Mouse (Mus musculus) T-cell, adult 2 months (primary cell): Measurements from ENCODE around the gene Otud7b.
A peak's percentile ranks its signal among the peaks of the same experiment; 100 is the strongest.
"Not testable (repeated sequence)": the region's sequence is repeated elsewhere in the genome, so short reads cannot be mapped to it uniquely, and the experiment has no call there.

ENCODE experiments used
- DNase-seq: peaks from one replicate; pipeline ENCODE4 v3.0.0; 2022; ENCODE audit warnings: low spot score

Gene Otud7b

DNA sequence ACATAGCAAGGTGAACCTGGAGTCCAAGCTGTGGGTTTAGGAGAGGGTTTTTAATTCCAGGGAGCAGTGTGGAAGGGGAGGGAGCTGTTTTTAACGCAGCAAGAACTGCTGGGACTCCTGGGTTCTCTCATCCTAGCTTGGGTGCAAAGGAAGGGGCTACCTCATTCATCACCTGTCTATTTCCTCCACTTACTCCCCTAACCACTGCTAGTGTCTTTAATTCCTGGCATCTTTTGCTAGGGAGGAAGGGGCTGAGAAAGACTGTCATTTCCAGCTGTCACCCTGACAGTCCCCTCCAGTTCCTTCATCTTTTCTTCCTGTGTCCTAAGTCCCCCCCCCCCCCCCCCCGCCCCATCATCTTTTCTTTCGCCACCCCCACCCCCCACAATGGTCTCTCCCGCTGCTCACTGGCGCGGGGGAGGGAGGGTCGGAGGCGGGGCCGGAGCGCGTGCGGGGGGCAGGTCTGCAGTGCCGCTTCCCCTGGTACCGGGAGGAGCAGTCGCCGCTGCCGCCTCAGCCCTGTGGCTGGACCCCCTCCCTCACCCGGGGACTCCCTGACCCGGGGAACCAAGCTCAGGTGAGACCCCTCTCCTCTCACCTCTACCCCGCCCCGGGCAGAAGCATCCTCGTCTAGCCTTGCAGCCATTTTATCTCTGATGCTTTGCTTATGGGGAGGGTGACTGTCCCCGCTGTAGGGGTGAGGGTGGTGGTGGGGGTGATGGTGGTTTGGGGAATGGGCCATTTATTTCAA lies 76.6 kb downstream of the Otud7b start, which contains the start of gene Sv2a:
Gene Sv2a (plus strand): TSS at position 425 of the 751 bp plus-strand sequence.
- DNase-seq = peak; percentile 54

- no peak for DNase-seq
Observed at GRCm38 (mm10) chr3:96181510-96182381, 77.4 kb downstream of the Otud7b start.

DNA sequence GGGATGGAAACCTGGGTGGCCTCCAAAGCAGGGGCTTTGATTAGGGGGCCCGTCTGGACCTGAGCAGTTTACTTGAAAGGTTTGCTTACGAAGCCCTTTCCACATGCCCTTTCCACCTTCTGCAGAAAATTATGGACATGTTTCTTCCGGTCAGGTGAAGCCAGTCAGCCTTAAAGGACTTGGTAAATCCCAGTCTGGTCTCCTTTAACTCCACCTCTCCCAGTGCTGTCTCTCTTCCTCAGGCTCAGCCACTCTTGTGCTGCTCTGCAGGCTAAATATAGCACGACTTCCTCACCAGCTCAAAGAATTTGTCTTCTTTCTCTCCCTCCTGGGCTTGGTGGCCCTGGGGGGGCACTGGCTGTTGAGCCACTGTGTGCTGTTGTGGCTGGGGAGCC lies 78.1 kb downstream of the Otud7b start:
- no peak for DNase-seq

DNA sequence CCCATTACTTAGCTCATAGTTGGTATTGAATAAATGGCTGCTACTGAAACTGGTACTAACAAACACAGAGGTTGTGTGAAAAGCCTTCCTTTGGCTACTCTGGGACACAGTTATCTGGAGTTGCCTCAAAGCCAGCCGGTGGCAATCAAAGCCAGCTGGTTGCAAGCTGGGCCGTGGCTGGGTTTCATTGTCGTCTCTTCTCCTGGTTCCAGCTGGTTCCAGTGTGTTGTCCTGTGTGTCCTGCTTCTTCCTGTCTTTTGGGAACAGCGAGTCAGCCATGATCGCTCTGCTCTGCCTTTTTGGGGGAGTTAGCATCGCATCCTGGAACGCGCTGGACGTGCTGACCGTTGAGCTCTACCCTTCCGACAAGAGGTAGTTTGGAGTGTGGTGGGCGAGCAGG lies 88.7 kb downstream of the Otud7b start:
- no peak for DNase-seq

DNA sequence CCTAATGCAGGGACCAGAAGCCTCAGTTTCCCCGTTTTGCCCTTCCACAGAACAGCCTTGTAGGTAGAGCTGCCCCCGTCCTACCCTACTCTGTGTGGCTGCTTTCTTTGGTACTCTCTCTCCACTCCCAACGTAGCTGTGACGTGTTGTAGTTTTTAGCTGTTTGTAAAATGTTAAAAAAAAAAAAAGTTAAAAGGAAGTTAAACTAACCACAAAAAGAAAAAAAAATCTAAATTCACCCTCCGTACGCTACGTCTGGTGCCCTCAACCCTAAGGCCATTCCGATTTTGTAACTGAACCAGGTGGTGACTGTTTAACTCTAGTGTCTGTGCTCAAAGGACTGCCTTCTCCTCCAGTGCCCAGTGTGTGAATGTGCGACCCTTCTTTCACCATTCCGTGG lies 90.6 kb downstream of the Otud7b start:
- peak; percentile 48 for DNase-seq

GRCm38 (mm10) chr3:96195616-96196313 lies 91.4 kb downstream of the Otud7b start:
- no peak for DNase-seq

GRCm38 (mm10) chr3:96196437-96197128 lies 92.3 kb downstream of the Otud7b start:
- no peak for DNase-seq

GRCm38 (mm10) chr3:96197129-96197749 lies 92.9 kb downstream of the Otud7b start:
- peak; percentile 92 for DNase-seq

GRCm38 (mm10) chr3:96198181-96198580 lies 93.9 kb downstream of the Otud7b start:
- DNase-seq = peak; percentile 85

GRCm38 (mm10) chr3:96198601-96199251 lies 94.4 kb downstream of the Otud7b start:
- not testable (repeated sequence) for DNase-seq

- DNase-seq = no peak
Observed at GRCm38 (mm10) chr3:96199731-96200130, 95.4 kb downstream of the Otud7b start.

GRCm38 (mm10) chr3:96207819-96208218 lies 103.5 kb downstream of the Otud7b start:
- DNase-seq = no peak

GRCm38 (mm10) chr3:96209242-96209641 lies 104.9 kb downstream of the Otud7b start:
- DNase-seq = no peak
